ENCODE assay signal across 16 mouse cellular contexts in the genomic region with DNA sequence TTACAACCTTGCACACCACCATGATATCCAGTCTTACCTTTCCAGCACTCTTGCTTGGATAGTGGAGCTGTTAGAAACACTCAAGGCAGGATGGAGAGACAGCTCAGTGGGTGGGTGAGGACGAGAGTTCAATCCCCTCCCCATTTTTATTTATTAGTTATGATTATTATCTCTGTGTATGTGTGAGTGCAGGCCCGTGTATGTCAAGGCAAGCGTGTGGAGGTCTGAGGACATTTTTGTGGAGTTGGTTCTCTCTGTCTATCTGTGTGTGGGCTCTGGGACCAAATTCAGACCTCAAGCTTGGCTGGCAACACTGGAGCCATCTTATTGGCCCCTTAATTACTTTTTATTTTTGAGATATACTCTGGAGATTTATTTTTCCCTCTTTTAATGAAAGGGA.
"Had no signal": no experiment of that assay in that cellular context is flagged by ENCODE, and none has a peak within 500 bp of the region (broad histone marks: within the 10 kb centered on the region; RNA-seq: fewer than 3 reads in every experiment).

No protein-coding gene starts in this region.

- H3K27ac ChIP-seq: lung, embryonic 15.5 days; macrophage; midbrain, embryonic 13.5 days; midbrain, embryonic 15.5 days; neural tube, embryonic 12.5 days had no signal

- H3K27me3 ChIP-seq: lung, embryonic 15.5 days; midbrain, embryonic 13.5 days; midbrain, embryonic 15.5 days; neural tube, embryonic 12.5 days had no signal

- H3K36me3 ChIP-seq: lung, embryonic 15.5 days; midbrain, embryonic 13.5 days; midbrain, embryonic 15.5 days; neural tube, embryonic 12.5 days had no signal

- DNase-seq: liver, postnatal 0 days; lung, adult 2 months; lung, postnatal 14 days; lung, postnatal 36 days; right cerebral cortex, postnatal 14 days; thymus, adult 18-20 months; thymus, postnatal 14 days; thymus, postnatal 4 days had no signal

- H3K4me3 ChIP-seq: lung, embryonic 15.5 days; megakaryocyte, embryonic 14.5 days; midbrain, embryonic 13.5 days; midbrain, embryonic 15.5 days; neural tube, embryonic 12.5 days had no signal

- H3K9ac ChIP-seq: liver, postnatal 0 days; lung, embryonic 15.5 days; midbrain, embryonic 13.5 days; midbrain, embryonic 15.5 days; neural tube, embryonic 12.5 days had no signal

- H3K4me2 ChIP-seq: lung, embryonic 15.5 days; midbrain, embryonic 11.5 days; midbrain, embryonic 13.5 days; midbrain, embryonic 15.5 days; neural tube, embryonic 12.5 days had no signal

- H3K4me1 ChIP-seq: lung, embryonic 15.5 days; neural tube, embryonic 12.5 days had no signal

- H3K9me3 ChIP-seq: lung, embryonic 15.5 days; midbrain, embryonic 13.5 days; midbrain, embryonic 15.5 days; neural tube, embryonic 12.5 days had no signal

- ATAC-seq: liver, postnatal 0 days; lung, postnatal 0 days; midbrain, embryonic 15.5 days had no signal
